8 mouse cellular contexts compared by ENCODE assay signal in the genomic region with DNA sequence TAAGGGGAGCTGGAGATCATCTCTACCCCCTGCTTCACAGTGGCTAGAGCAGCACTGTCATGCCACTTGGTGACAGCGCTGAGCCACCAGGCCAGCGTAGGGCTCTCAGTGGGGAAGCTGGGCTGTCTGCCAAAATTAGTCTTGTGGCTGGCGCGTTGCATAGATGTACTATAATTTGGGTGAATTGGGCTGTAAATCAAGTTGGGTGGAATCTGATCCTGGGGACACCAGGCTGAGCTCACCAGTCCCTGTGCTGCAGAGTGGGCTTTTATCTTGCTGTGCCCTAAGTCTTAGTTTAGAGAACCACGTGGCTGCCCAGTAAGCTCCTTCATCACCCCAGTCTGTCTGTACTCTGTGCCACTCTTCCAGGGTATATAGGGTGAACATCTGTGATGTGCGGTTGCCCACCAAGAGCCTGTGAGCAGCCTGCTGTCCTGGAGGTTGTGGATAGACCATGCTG. TPM values are rescaled to one million over a fixed set of nuclear protein-coding genes. Genes with fewer than 3 reads are reported as not detected.
DNase-seq lines count a peak whose midpoint lies in the region; ATAC-seq and TF ChIP-seq lines count a peak whose summit lies in the region.

No protein-coding gene starts in this region.

- WGBS in forebrain, embryonic 15.5 days: 17% methylated on average over 6 of the region's 6 CpGs
- WGBS in hindbrain, embryonic 14.5 days: 43% methylated on average over 6 of the region's 6 CpGs
- 38% methylated on average over 6 of the region's 6 CpGs for WGBS in neural tube, embryonic 13.5 days

- peak; percentile 79 for ATAC-seq in forebrain, embryonic 15.5 days (replicated peaks)
- ATAC-seq in hindbrain, embryonic 14.5 days (ENCODE audit: low FRiP score): peak; percentile 39
- ATAC-seq in neural tube, embryonic 13.5 days (ENCODE audit: low read depth): peak; percentile 78
- ATAC-seq in erythroid progenitor cell, adult 5-6 weeks (replicated peaks; ENCODE audit: low FRiP score, poor library complexity, severe bottlenecking): no peak

- peaks cover 21 to 24% of the 10 kb centered on the region in 2 experiments for H3K36me3 ChIP-seq in MEL (ENCODE audit: control insufficient read depth in 1 of 2, insufficient read depth in 2 of 2, low read length in 2 of 2)
- H3K36me3 ChIP-seq in forebrain, embryonic 15.5 days: peaks cover 36% of the 10 kb centered on the region
- peaks cover 68% of the 10 kb centered on the region for H3K36me3 ChIP-seq in hindbrain, embryonic 14.5 days (replicated peaks; ENCODE audit: control insufficient read depth, insufficient read depth)
- peaks cover 86% of the 10 kb centered on the region for H3K36me3 ChIP-seq in neural tube, embryonic 13.5 days

- no peak overlapping the region for H3K9ac ChIP-seq in MEL (ENCODE audit: control insufficient read depth, low read depth, low read length, poor library complexity, severe bottlenecking)
- H3K9ac ChIP-seq in forebrain, embryonic 15.5 days (replicated peaks): 0 out of 2 replicates have a peak overlapping the region, but pooled peaks have one; percentile 24
- H3K9ac ChIP-seq in hindbrain, embryonic 14.5 days: no peak overlapping the region
- peak overlapping the region; percentile 38; the same call in 1 of the 2 replicates for H3K9ac ChIP-seq in neural tube, embryonic 13.5 days

- H3K4me2 ChIP-seq in forebrain, embryonic 15.5 days (replicated peaks): no peak overlapping the region
- H3K4me2 ChIP-seq in hindbrain, embryonic 14.5 days (replicated peaks): no peak overlapping the region
- H3K4me2 ChIP-seq in neural tube, embryonic 13.5 days: no peak overlapping the region; the same call in 1 of the 2 replicates

- TF ChIP-seq POLR2A in MEL (IDR thresholded peaks at IDR 0.05; ENCODE audit: control insufficient read depth in 1 of 2, insufficient read depth in 1 of 2, low read depth in 1 of 2, low read length in 2 of 2, poor library complexity in 1 of 2): no peak

- TF ChIP-seq RAD21 in MEL (IDR thresholded peaks at IDR 0.05; ENCODE audit: low read depth, low read length): peak; percentile 14

- no peaks in the 10 kb centered on the region for H3K9me3 ChIP-seq in MEL (replicated peaks; ENCODE audit: insufficient read depth, low read length)
- H3K9me3 ChIP-seq in forebrain, embryonic 15.5 days: no peaks in the 10 kb centered on the region
- no peaks in the 10 kb centered on the region for H3K9me3 ChIP-seq in hindbrain, embryonic 14.5 days (ENCODE audit: control insufficient read depth, low read length)
- H3K9me3 ChIP-seq in neural tube, embryonic 13.5 days: no peaks in the 10 kb centered on the region

- peak in 1 of 2 experiments; percentile 55; a peak in 2 of 4 replicates for TF ChIP-seq EP300 in MEL (IDR thresholded peaks at IDR 0.05; ENCODE audit: low read depth in 1 of 2, low read length in 2 of 2)

- H3K4me1 ChIP-seq in MEL (ENCODE audit: control insufficient read depth in 1 of 2, insufficient read depth in 2 of 2, low read length in 2 of 2): peaks cover 3 to 18% of the 10 kb centered on the region in 2 experiments; a peak in 3 of 4 replicates
- H3K4me1 ChIP-seq in forebrain, embryonic 15.5 days: peaks cover 20% of the 10 kb centered on the region
- H3K4me1 ChIP-seq in hindbrain, embryonic 14.5 days (replicated peaks; ENCODE audit: control insufficient read depth, insufficient read depth, low read length): peaks cover 10% of the 10 kb centered on the region; the same call in 1 of the 2 replicates
- peaks cover 47% of the 10 kb centered on the region for H3K4me1 ChIP-seq in neural tube, embryonic 13.5 days (replicated peaks)

- no peaks in the 10 kb centered on the region for H3K27me3 ChIP-seq in MEL (ENCODE audit: control insufficient read depth in 1 of 2, insufficient read depth in 2 of 2, low read length in 2 of 2)
- no peaks in the 10 kb centered on the region for H3K27me3 ChIP-seq in forebrain, embryonic 15.5 days
- H3K27me3 ChIP-seq in hindbrain, embryonic 14.5 days (ENCODE audit: control insufficient read depth, insufficient read depth, low read length): no peaks in the 10 kb centered on the region
- H3K27me3 ChIP-seq in neural tube, embryonic 13.5 days: no peaks in the 10 kb centered on the region

- DNase-seq in MEL (ENCODE audit: low read depth, low spot score): peak; percentile 90
- DNase-seq in adrenal gland, adult 2 months: peak; percentile 82
- peak; percentile 70 for DNase-seq in hindbrain, embryonic 14.5 days (ENCODE audit: low spot score)
- DNase-seq in layer of hippocampus, postnatal 36 days: peak; percentile 66 to 67
- no peak for DNase-seq in thymus, postnatal 36 days

- peaks cover 25% of the 10 kb centered on the region for H3K79me2 ChIP-seq in MEL (ENCODE audit: control insufficient read depth, insufficient read depth, low read length, poor library complexity)

- H3K27ac ChIP-seq in MEL (ENCODE audit: control insufficient read depth, low read depth, low read length): peak overlapping the region; percentile 16; the same call in 1 of the 2 replicates
- peak overlapping the region; percentile 55 for H3K27ac ChIP-seq in forebrain, embryonic 15.5 days (replicated peaks)
- peak overlapping the region; percentile 34; the same call in 1 of the 2 replicates for H3K27ac ChIP-seq in hindbrain, embryonic 14.5 days
- H3K27ac ChIP-seq in neural tube, embryonic 13.5 days (replicated peaks): peak overlapping the region; percentile 78

- H3K4me3 ChIP-seq in MEL (ENCODE audit: control insufficient read depth in 1 of 2, insufficient read depth in 1 of 2, low read depth in 2 of 2, low read length in 2 of 2): no peak overlapping the region
- H3K4me3 ChIP-seq in forebrain, embryonic 15.5 days: no peak overlapping the region
- no peak overlapping the region for H3K4me3 ChIP-seq in hindbrain, embryonic 14.5 days (replicated peaks; ENCODE audit: low read length)
- no peak overlapping the region for H3K4me3 ChIP-seq in neural tube, embryonic 13.5 days

- TF ChIP-seq CTCF in MEL (IDR thresholded peaks at IDR 0.05 in 2 of 3, conservative IDR thresholded peaks at IDR 0.05 in 1 of 3; ENCODE audit: control insufficient read depth in 1 of 3, insufficient read depth in 1 of 3, low read depth in 2 of 3, low read length in 3 of 3, poor library complexity in 1 of 3, severe bottlenecking in 1 of 3): peak in 1 of 3 experiments; percentile 22; a peak in 2 of 6 replicates

TF ChIP-seq in MEL, 35 proteins besides CTCF, POLR2A, EP300 and RAD21 (continues in another document):
- peak; percentile 77 for TF ChIP-seq RCOR1 (IDR thresholded peaks at IDR 0.05; ENCODE audit: low read depth, low read length)
- TF ChIP-seq SMC3 (IDR thresholded peaks at IDR 0.05; ENCODE audit: low read depth, low read length): peak; percentile 23
- TF ChIP-seq SIN3A (IDR thresholded peaks at IDR 0.05; ENCODE audit: low read length): peak; percentile 79
- peak; percentile 67 for TF ChIP-seq USF1 (IDR thresholded peaks at IDR 0.05; ENCODE audit: low read depth, low read length)
- TF ChIP-seq USF2 (IDR thresholded peaks at IDR 0.05; ENCODE audit: borderline replicate concordance in 1 of 2, insufficient read depth in 1 of 2, low read depth in 1 of 2, low read length in 2 of 2): no peak
- no peak for TF ChIP-seq BHLHE40 (IDR thresholded peaks at IDR 0.05; ENCODE audit: borderline replicate concordance, low read depth, low read length)
- TF ChIP-seq TCF12 (IDR thresholded peaks at IDR 0.05; ENCODE audit: low read depth, low read length): peak; percentile 61; the same call in 1 of the 2 replicates

RNA-seq across cellular contexts. Expression of a gene that starts 20.8 kb away (rescaled TPM):
- 123 and 137 TPM in 2 replicates for total RNA-seq in MEL (2012; rRNA removed)
- 100 to 1,000 TPM in 1 of 2 experiments, not detected in 1; 150 TPM for polyA plus RNA-seq in MEL (2012; ENCODE audit: insufficient read depth in 1 of 2, insufficient read length in 2 of 2, low read depth in 1 of 2, low replicate concordance in 2 of 2, missing spikeins in 1 of 2)
- 10 to 100 TPM; 64.3 to 77.8 TPM for total RNA-seq in adrenal gland, adult 2 months (2021)
- 82.4 and 97.1 TPM in 2 replicates for polyA plus RNA-seq in adrenal gland, adult 2 months (2012; rRNA removed)
- polyA plus RNA-seq in forebrain, embryonic 15.5 days (2015; fragmentation: Nextera tagmentation; extraction: Ambion mirVana): 114 and 115 TPM in 2 replicates
- polyA plus RNA-seq in hindbrain, embryonic 14.5 days (2014; fragmentation: Nextera tagmentation; extraction: Ambion mirVana): 91.8 and 101 TPM in 2 replicates
- 10 to 100 TPM; 86.7 to 88.3 TPM for total RNA-seq in layer of hippocampus, postnatal 36 days (2021)
- 90.7 and 94.7 TPM in 2 replicates for polyA plus RNA-seq in neural tube, embryonic 13.5 days (2015; fragmentation: Nextera tagmentation; extraction: Ambion mirVana)
- 51.1 and 73.9 TPM in 2 replicates for total RNA-seq in erythroid progenitor cell, adult 5-6 weeks (2015; ENCODE audit: low replicate concordance)
- total RNA-seq in erythroid progenitor cell, adult 5-6 weeks (2017; ENCODE audit: low replicate concordance): 72.9 and 77.2 TPM in 2 replicates

RNA-seq across cellular contexts. Expression of a gene that starts 23.7 kb away (rescaled TPM):
- total RNA-seq in MEL (2012; rRNA removed): 226 and 249 TPM in 2 replicates
- polyA plus RNA-seq in MEL (2012; ENCODE audit: insufficient read depth in 1 of 2, insufficient read length in 2 of 2, low read depth in 1 of 2, low replicate concordance in 2 of 2, missing spikeins in 1 of 2): 100 to 1,000 TPM in 1 of 2 experiments, not detected in 1; 351 TPM
- 100 to 1,000 TPM; 263 to 339 TPM for total RNA-seq in adrenal gland, adult 2 months (2021)
- 862 and 877 TPM in 2 replicates for polyA plus RNA-seq in adrenal gland, adult 2 months (2012; rRNA removed)
- 425 and 444 TPM in 2 replicates for polyA plus RNA-seq in forebrain, embryonic 15.5 days (2015; fragmentation: Nextera tagmentation; extraction: Ambion mirVana)
- 577 and 678 TPM in 2 replicates for polyA plus RNA-seq in hindbrain, embryonic 14.5 days (2014; fragmentation: Nextera tagmentation; extraction: Ambion mirVana)
- total RNA-seq in layer of hippocampus, postnatal 36 days (2021): 100 to 1,000 TPM; 213 to 221 TPM
- 542 and 575 TPM in 2 replicates for polyA plus RNA-seq in neural tube, embryonic 13.5 days (2015; fragmentation: Nextera tagmentation; extraction: Ambion mirVana)
- 46.5 and 90.1 TPM in 2 replicates for total RNA-seq in erythroid progenitor cell, adult 5-6 weeks (2015; ENCODE audit: low replicate concordance)
- 54.2 and 67.9 TPM in 2 replicates for total RNA-seq in erythroid progenitor cell, adult 5-6 weeks (2017; ENCODE audit: low replicate concordance)

RNA-seq across cellular contexts. Expression of a gene that starts 23.9 kb away (rescaled TPM):
- total RNA-seq in MEL (2012; rRNA removed): 1.7 and 2.6 TPM in 2 replicates
- 1 to 10 TPM in 1 of 2 experiments, not detected in 1; 8.0 TPM for polyA plus RNA-seq in MEL (2012; ENCODE audit: insufficient read depth in 1 of 2, insufficient read length in 2 of 2, low read depth in 1 of 2, low replicate concordance in 2 of 2, missing spikeins in 1 of 2)
- 10 to 100 TPM; 26.8 to 31.6 TPM for total RNA-seq in adrenal gland, adult 2 months (2021)
- 50.2 and 57.3 TPM in 2 replicates for polyA plus RNA-seq in adrenal gland, adult 2 months (2012; rRNA removed)
- polyA plus RNA-seq in forebrain, embryonic 15.5 days (2015; fragmentation: Nextera tagmentation; extraction: Ambion mirVana): 18.4 and 20.3 TPM in 2 replicates
- polyA plus RNA-seq in hindbrain, embryonic 14.5 days (2014; fragmentation: Nextera tagmentation; extraction: Ambion mirVana): 15.9 and 22.9 TPM in 2 replicates
- total RNA-seq in layer of hippocampus, postnatal 36 days (2021): 10 to 100 TPM; 10.4 to 14.2 TPM
- 16.3 and 17.5 TPM in 2 replicates for polyA plus RNA-seq in neural tube, embryonic 13.5 days (2015; fragmentation: Nextera tagmentation; extraction: Ambion mirVana)
- 2.1 and 2.2 TPM in 2 replicates for total RNA-seq in erythroid progenitor cell, adult 5-6 weeks (2015; ENCODE audit: low replicate concordance)
- not detected in 2 replicates for total RNA-seq in erythroid progenitor cell, adult 5-6 weeks (2017; ENCODE audit: low replicate concordance)

Comparison
In these comparisons a context has a peak if more than half of its experiments do, and no peak if none do; other contexts are left out.
1. DNase-seq: peak in MEL (single experiment), adrenal gland, adult 2 months (single experiment), hindbrain, embryonic 14.5 days (single experiment) and layer of hippocampus, postnatal 36 days (2 of 2); none in thymus, postnatal 36 days (0 of 2).
2. H3K27ac ChIP-seq: peak in every context shown above with its lines; median percentile 78 in neural tube, embryonic 13.5 days; 55 in forebrain, embryonic 15.5 days; 34 in hindbrain, embryonic 14.5 days; 16 in MEL.
3. H3K9ac ChIP-seq: peak in forebrain, embryonic 15.5 days (single experiment) and neural tube, embryonic 13.5 days (single experiment); none in MEL (single experiment) and hindbrain, embryonic 14.5 days (single experiment).